Mouse (Mus musculus) hindbrain, embryonic 14.5 days (tissue): Measurements from ENCODE around the gene Arhgap17. TPM values are rescaled to one million over a fixed set of nuclear protein-coding genes. Genes with fewer than 3 reads are reported as not detected.

ENCODE experiments used
- ATAC-seq: fragments of 200-750 bp; cut with Nextera tagmentation; 2 replicates; pipeline ENCODE4 v1.8.0; 2017; ENCODE audit warnings: moderate number of reproducible peaks, mild to moderate bottlenecking, moderate TSS enrichment, moderate library complexity; ENCODE audit not compliant: low FRiP score
- DNase-seq: peaks from one replicate; pipeline ENCODE4 v3.0.0-alpha.2; 2015; ENCODE audit warnings: low spot score
- H3K27ac ChIP-seq: fragments of 300-500 bp; sonication (generic); 2 replicates; pipeline ENCODE4 v1.5.1; 2014; ENCODE audit warnings: mild to moderate bottlenecking, moderate library complexity
- H3K27me3 ChIP-seq: fragments of 300-500 bp; sonication (generic); 2 replicates; pipeline ENCODE4 v1.6.1; 2014; ENCODE audit warnings: mild to moderate bottlenecking, low read length, mixed read lengths; ENCODE audit not compliant: control insufficient read depth, insufficient read depth
- H3K36me3 ChIP-seq: fragments of 300-500 bp; sonication (generic); replicated peaks from 2 replicates; pipeline ENCODE4 v1.6.1; 2014; ENCODE audit not compliant: control insufficient read depth, insufficient read depth
- H3K4me1 ChIP-seq: fragments of 300-500 bp; sonication (generic); replicated peaks from 2 replicates; pipeline ENCODE4 v1.6.1; 2014; ENCODE audit warnings: antibody characterized with exemption, low read length, mixed read lengths; ENCODE audit not compliant: control insufficient read depth, insufficient read depth
- H3K4me2 ChIP-seq: fragments of 300-500 bp; sonication (generic); replicated peaks from 2 replicates; pipeline ENCODE4 v1.6.1; 2014; ENCODE audit warnings: mild to moderate bottlenecking, moderate library complexity
- H3K4me3 ChIP-seq: fragments of 300-500 bp; sonication (generic); replicated peaks from 2 replicates; pipeline ENCODE4 v1.5.1; 2014; ENCODE audit warnings: mild to moderate bottlenecking, low read length
- H3K9ac ChIP-seq: fragments of 300-500 bp; sonication (generic); 2 replicates; pipeline ENCODE4 v1.6.1; 2014
- H3K9me3 ChIP-seq: fragments of 300-500 bp; sonication (generic); 2 replicates; pipeline ENCODE4 v1.6.1; 2016; ENCODE audit warnings: low read length; ENCODE audit not compliant: control insufficient read depth
- WGBS: fragments of 180-500 bp; shearing (Covaris S2); extraction: QIAGEN DNeasy Blood & Tissue Kit; methylation state at CpG from one replicate; pipeline ENCODE4 v1.1.7; 2014; 5-methylcytosine and 5-hydroxymethylcytosine counted together
- polyA plus RNA-seq: library from polyadenylated mRNA; unstranded; fragments of >200 nt; fragmentation: Nextera tagmentation; extraction: Ambion mirVana; gene quantifications from 2 replicates; pipeline ENCODE4 v1.2.1, GENCODE M21; 2014

The Arhgap17 gene
- polyA plus RNA-seq, 1 experiment from 2014 or later, result 11.4 TPM

DNA sequence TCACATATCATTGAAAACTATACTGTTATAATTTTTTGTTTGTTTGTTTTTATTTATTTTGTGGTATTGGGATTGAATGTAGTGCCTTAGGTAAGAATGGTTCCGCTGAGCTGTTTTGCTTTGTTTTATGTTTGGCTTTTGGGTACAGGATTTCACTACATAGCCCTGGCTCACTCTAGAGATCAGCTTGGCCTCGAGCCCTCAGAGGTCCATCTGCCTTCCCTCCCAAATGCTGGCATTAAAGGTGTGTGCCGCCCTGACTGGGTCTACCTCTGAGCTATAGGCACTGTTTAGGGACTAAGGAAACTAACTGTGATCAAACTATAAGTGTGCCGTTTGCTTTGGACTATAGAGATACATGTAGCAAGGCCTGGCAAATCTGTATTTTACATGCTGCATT lies 29.6 kb upstream of the Arhgap17 start:
- H3K27me3 ChIP-seq, result no peaks in the 10 kb centered on the region
- H3K4me1 ChIP-seq, result no peaks in the 10 kb centered on the region
- no peaks in the 10 kb centered on the region for H3K9me3 ChIP-seq
- no peak overlapping the region for H3K9ac ChIP-seq
- ATAC-seq (no peak), DNase-seq (no peak)
- no peak overlapping the region for H3K4me3 ChIP-seq
- no peak overlapping the region for H3K4me2 ChIP-seq
- peaks cover 41% of the 10 kb centered on the region for H3K36me3 ChIP-seq
- H3K27ac ChIP-seq, result no peak overlapping the region
- WGBS, result 88% methylated on average over 4 of the region's 4 CpGs

DNA sequence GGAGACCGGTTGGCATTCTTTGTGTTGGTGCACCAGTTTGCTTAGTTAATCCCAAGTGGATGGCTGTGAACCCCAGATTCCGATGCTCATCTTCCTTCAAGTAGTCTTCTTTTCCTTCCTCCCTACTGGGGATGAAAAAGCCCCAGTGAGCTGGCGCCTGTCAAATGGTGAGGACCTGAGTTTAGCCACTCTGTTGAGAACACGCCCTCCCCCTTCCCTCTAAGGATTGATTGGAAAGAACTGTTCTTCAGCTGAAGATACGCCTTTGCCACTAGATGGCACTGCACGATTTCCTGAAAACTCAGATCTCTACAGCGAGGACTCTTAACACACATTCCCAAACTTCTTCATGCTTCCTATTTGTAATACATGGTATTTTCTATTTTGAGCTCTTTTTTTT lies 29.1 kb upstream of the Arhgap17 start:
- H3K4me1 ChIP-seq, result no peaks in the 10 kb centered on the region
- no peak overlapping the region for H3K4me2 ChIP-seq
- no peaks in the 10 kb centered on the region for H3K9me3 ChIP-seq
- no peak overlapping the region for H3K9ac ChIP-seq
- DNase-seq (peak; percentile 83), ATAC-seq (no peak)
- 27% methylated on average over 7 of the region's 7 CpGs for WGBS
- no peak overlapping the region for H3K4me3 ChIP-seq
- H3K27ac ChIP-seq, result no peak overlapping the region
- peaks cover 37% of the 10 kb centered on the region for H3K36me3 ChIP-seq
- H3K27me3 ChIP-seq, result no peaks in the 10 kb centered on the region

DNA sequence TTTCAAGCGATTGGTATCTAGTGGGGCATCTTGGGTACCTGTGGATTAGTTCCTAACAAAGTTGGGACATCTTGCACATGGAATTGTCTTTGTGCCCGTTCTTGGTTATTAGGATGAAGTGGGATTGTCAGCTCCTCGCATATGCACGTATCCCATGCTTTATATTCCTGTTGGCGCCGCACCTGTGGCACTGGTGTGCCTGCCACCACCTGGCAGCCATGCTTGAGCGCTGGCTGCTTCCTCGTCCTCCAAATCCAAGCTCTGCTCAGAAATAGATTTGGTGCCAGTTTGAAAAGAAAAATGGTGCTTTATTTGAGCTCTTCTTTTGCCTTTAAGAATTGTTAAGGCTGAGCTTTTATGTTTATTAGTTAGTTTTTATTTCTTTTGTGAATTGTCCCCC lies 28.2 kb upstream of the Arhgap17 start:
- Histone ChIP-seq H3K4me2 (no peak overlapping the region), H3K27ac (no peak overlapping the region), H3K4me1 (no peaks in the 10 kb centered on the region), H3K9ac (no peak overlapping the region), H3K36me3 (peaks cover 28% of the 10 kb centered on the region), H3K9me3 (no peaks in the 10 kb centered on the region), H3K27me3 (no peaks in the 10 kb centered on the region), H3K4me3 (no peak overlapping the region)
- DNase-seq (no peak), ATAC-seq (no peak)
- 93% methylated on average over 8 of the region's 8 CpGs for WGBS

DNA sequence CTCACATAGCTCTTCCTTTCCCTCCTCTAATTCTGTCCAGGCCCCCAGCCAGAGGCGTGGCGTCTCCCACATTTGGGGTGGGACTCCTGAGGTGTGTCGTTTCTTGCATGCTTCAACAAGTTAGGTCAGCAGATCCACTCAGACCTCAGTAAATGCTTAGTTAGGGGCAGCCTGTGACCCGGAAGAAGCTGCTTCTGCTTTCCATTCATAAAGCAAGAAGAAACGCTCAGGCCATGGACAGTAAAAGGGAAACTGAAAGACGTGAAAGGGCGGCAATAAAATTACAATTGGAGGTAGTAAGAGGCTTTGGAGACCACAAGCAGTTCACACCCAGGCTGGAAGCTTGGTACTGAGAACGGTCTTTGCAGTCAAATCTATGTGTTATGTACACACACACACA lies 27.7 kb upstream of the Arhgap17 start:
- 84% methylated on average over 8 of the region's 8 CpGs for WGBS
- peaks cover 26% of the 10 kb centered on the region for H3K36me3 ChIP-seq
- no peak for ATAC-seq
- DNase-seq, result no peak
- no peaks in the 10 kb centered on the region for H3K4me1 ChIP-seq
- H3K9ac ChIP-seq, result no peak overlapping the region
- H3K4me2 ChIP-seq, result no peak overlapping the region
- H3K9me3 ChIP-seq, result no peaks in the 10 kb centered on the region
- H3K4me3 ChIP-seq, result no peak overlapping the region
- no peaks in the 10 kb centered on the region for H3K27me3 ChIP-seq
- no peak overlapping the region for H3K27ac ChIP-seq

DNA sequence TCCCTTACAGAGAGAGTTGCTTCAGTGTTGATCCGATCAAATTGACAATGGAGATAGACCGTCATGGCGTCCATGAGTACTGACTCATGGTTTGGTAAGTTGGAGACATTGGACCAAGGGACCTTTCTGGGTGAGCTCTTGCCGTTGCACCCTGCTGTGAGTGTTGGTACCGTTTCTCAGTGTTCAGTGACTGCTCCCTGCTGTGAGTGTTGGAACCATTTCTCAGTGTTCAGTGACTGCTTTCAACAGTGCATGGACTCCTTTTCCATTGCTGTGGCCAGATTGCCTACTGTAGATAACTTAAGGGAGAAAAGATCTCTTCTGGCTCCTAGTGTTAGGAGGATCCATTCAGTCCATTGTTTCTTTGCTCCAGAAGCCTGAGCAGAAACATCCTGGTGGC lies 27.2 kb upstream of the Arhgap17 start:
- ATAC-seq, result no peak
- Histone ChIP-seq H3K27me3 (no peaks in the 10 kb centered on the region), H3K27ac (no peak overlapping the region), H3K4me1 (no peaks in the 10 kb centered on the region), H3K9me3 (no peaks in the 10 kb centered on the region), H3K4me2 (no peak overlapping the region), H3K36me3 (peaks cover 26% of the 10 kb centered on the region), H3K9ac (no peak overlapping the region), H3K4me3 (no peak overlapping the region)
- WGBS, result 90% methylated on average over 5 of the region's 5 CpGs
- DNase-seq, result no peak

DNA sequence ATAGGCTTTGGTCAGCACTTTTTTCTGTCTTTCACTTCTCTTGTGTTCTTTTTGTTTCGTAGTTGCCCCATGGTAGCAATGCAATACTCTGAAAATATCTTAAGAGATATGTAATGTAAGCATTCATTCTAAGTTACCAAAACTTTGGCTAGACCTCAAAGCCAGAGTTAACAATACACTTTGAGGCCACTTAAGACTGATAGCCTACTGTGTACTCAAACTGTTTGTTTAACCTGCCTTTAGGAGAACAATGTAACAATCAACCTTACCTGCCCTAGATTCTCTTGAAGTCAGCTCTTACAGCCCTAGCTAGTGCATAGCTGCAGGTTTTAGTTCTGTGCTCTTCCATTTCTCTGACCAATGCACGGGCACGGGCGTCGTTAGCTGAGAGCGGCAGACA lies 24.6 kb upstream of the Arhgap17 start:
- Histone ChIP-seq H3K9ac (no peak overlapping the region), H3K4me2 (no peak overlapping the region), H3K36me3 (peaks cover 26% of the 10 kb centered on the region), H3K9me3 (no peaks in the 10 kb centered on the region), H3K27ac (no peak overlapping the region), H3K4me3 (no peak overlapping the region), H3K27me3 (no peaks in the 10 kb centered on the region), H3K4me1 (no peaks in the 10 kb centered on the region)
- no peak for DNase-seq
- 93% methylated on average over 6 of the region's 6 CpGs for WGBS
- ATAC-seq, result no peak

DNA sequence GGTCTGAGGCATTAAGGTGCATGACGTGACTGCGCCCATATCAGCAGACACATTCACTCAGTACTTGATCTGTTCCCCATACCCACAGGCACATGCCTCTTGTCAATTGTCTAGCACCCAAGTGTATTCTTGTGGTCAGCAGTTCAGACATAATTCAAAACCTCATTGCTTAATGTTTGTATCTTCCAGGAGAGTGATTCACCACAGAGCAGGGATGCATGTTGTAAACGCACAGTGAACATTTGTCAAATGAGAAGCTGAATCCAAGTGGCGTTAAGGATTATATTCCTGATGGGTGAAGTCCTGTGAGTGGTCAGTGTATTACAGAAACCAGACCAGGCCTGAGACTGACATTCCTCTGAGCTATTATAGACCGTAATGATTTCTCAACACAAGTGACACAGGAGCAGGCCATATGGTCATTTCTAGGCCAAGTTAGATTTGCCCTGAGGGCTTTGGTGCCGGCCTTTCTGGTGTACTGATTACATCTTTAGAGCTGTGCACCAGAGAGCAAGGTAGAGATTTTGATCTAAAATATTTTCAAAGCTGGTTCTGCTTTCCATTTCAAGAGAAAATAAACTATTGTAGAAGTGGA lies 20.1 kb upstream of the Arhgap17 start:
- Histone ChIP-seq H3K4me1 (no peaks in the 10 kb centered on the region), H3K9ac (no peak overlapping the region), H3K36me3 (peaks cover 47% of the 10 kb centered on the region), H3K4me3 (no peak overlapping the region), H3K27me3 (no peaks in the 10 kb centered on the region), H3K9me3 (no peaks in the 10 kb centered on the region), H3K27ac (no peak overlapping the region), H3K4me2 (no peak overlapping the region)
- WGBS, result 91% methylated on average over 6 of the region's 6 CpGs
- ATAC-seq (no peak), DNase-seq (no peak)

DNA sequence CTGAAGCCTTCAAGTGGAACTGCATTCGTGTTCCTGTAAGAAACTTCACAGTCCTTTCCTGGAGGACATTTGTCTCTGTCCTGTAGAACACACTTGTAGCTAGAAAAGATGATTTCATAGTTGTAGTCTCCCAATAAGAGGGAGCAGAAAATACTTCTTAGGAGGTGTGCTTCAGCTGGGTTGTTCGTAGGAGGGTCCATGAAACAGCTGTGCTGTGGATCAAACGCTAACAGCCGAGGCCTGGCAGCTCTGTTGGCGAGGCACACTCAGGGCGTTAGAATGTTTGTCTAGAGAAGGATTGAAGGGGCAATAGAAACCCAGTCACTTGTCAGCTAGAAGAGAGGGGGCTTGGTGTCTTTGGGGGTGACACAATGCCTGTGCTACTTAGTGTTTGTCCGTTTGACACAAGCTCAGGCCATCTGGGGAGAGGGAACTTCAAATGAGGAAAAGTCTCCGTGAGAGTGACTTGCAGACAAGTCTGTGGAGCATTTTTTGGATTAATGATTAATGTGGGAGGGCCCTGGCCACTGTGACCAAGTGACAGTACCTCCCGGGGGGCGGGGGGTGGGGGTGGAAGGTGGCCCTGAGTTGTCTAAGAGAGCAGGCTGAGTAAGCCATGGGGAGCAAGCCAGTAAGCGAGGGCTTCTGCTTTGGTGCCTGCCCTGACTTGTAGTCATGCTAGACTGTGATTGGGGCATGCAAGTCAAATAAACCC lies 16.1 kb upstream of the Arhgap17 start:
- H3K9ac ChIP-seq, result no peak overlapping the region
- H3K4me3 ChIP-seq, result no peak overlapping the region
- H3K27ac ChIP-seq, result no peak overlapping the region
- WGBS, result 69% methylated on average over 11 of the region's 11 CpGs
- H3K9me3 ChIP-seq, result no peaks in the 10 kb centered on the region
- peaks cover 33% of the 10 kb centered on the region for H3K36me3 ChIP-seq
- no peak overlapping the region for H3K4me2 ChIP-seq
- H3K4me1 ChIP-seq, result no peaks in the 10 kb centered on the region
- H3K27me3 ChIP-seq, result no peaks in the 10 kb centered on the region
- DNase-seq (no peak), ATAC-seq (no peak)

DNA sequence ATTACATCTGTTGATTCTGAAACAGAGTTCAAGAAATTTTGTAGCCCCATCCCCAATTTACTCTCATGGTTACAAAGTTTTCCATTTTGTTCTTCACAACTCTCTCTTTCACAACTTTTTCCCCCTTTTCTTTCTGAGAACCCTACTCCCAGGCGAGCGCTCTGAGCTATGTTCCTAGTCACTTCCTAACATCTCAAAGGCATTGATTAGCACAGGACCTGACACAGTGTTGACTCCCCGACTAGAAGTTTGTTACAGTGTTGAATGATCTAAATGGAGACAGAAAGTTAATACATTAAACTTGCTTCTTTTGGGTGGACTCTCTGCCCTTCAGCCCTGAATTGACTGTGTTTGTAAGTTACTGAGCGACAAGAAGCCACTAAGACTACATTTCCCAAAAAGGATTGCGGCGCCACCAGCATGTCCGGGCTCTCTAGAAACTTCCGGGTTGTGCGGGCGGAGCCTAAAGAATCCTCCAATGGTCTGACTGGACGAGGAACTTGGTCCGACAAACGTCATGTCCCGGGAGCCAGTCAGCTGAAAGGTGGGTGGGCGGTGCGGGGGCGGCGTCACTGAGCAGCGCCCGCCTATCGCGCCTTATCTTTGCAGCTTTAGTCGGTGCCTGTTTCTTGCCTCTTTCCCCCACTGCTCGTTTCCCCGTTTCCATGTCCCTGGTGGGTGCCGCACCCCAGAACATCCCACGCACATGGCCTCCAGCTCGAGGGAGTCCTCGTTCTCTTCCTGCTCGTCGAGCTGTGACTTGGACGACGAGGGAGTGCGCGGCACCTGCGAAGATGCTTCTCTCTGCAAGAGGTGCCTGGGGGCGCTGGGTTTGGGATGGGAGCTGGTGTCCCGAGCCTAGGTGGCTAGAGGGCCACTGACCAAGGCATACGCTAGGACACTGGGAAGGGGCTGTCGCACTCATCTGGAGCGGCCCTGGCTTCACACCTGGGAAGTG lies 8.0 kb upstream of the Arhgap17 start:
- 5% methylated on average over 41 of the region's 41 CpGs for WGBS

More for the DNA sequence above, 8.0 kb upstream of the Arhgap17 start:
- DNase-seq (peak; percentile 94), ATAC-seq (peak; percentile 99)
- Histone ChIP-seq H3K9ac (peak overlapping the region; percentile 75), H3K4me1 (peaks cover 16% of the 10 kb centered on the region), H3K27ac (peak overlapping the region; percentile 69), H3K4me2 (peak overlapping the region; percentile 70), H3K36me3 (no peaks in the 10 kb centered on the region), H3K4me3 (peak overlapping the region; percentile 65), H3K9me3 (no peaks in the 10 kb centered on the region), H3K27me3 (no peaks in the 10 kb centered on the region)
